Mouse (Mus musculus) liver, embryonic 14.5 days (tissue): Measurements from ENCODE around the gene Tsc1. TPM values are rescaled to one million over a fixed set of nuclear protein-coding genes. Genes with fewer than 3 reads are reported as not detected.
A peak's percentile ranks its signal among the peaks of the same experiment; 100 is the strongest.

Experiments
- ATAC-seq: fragments of 200-750 bp; cut with Nextera tagmentation; 2 replicates; pipeline ENCODE4 v1.8.0; 2017; ENCODE audit warnings: moderate number of reproducible peaks, mild to moderate bottlenecking, moderate library complexity; ENCODE audit not compliant: insufficient read depth
- DNase-seq, 3 experiments: peaks; one replicate each; pipeline ENCODE4 v3.0.0-alpha.2; 2012 to 2013; ENCODE audit warnings: low read depth in 3 of 3, low spot score in 3 of 3
- H3K27ac ChIP-seq: fragments of 300-500 bp; sonication (generic); 2 replicates; pipeline ENCODE4 v1.5.1; 2014; ENCODE audit warnings: moderate library complexity, mild to moderate bottlenecking, control low read depth, inconsistent platforms
- H3K27me3 ChIP-seq: fragments of 300-500 bp; sonication (generic); 2 replicates; pipeline ENCODE4 v1.6.1; 2014; ENCODE audit warnings: mild to moderate bottlenecking, low read length, moderate library complexity; ENCODE audit not compliant: control insufficient read depth, insufficient read depth
- H3K36me3 ChIP-seq: fragments of 300-500 bp; sonication (generic); replicated peaks from 2 replicates; pipeline ENCODE4 v1.6.1; 2014; ENCODE audit warnings: low read depth; ENCODE audit not compliant: control insufficient read depth, insufficient read depth
- H3K4me1 ChIP-seq, 2 experiments: fragments of 200-500 bp in 1 of 2; fragments of 300-500 bp in 1 of 2; sonication (generic) in 1 of 2; replicated peaks; 2 replicates each; pipeline ENCODE4 v1.6.1; 2012 to 2014; ENCODE audit warnings: antibody characterized with exemption in 1 of 2, inconsistent platforms in 1 of 2, low read length in 1 of 2; ENCODE audit not compliant: control insufficient read depth in 2 of 2, insufficient read depth in 2 of 2
- H3K4me2 ChIP-seq: fragments of 300-500 bp; sonication (generic); 2 replicates; pipeline ENCODE4 v1.6.1; 2014; ENCODE audit warnings: low read depth, mild to moderate bottlenecking, control low read depth, moderate library complexity
- H3K4me3 ChIP-seq, 2 experiments: fragments of 200-500 bp in 1 of 2; fragments of 300-500 bp in 1 of 2; sonication (generic) in 1 of 2; 2 replicates each; pipeline ENCODE4 v1.5.1; 2012 to 2014; ENCODE audit warnings: low read depth in 2 of 2, low read length in 2 of 2, mild to moderate bottlenecking in 2 of 2, control low read depth in 1 of 2, inconsistent platforms in 1 of 2, moderate library complexity in 1 of 2; ENCODE audit not compliant: insufficient read depth in 1 of 2
- H3K9ac ChIP-seq: fragments of 300-500 bp; sonication (generic); replicated peaks from 2 replicates; pipeline ENCODE4 v1.6.1; 2014; ENCODE audit warnings: mild to moderate bottlenecking, control low read depth, moderate library complexity
- H3K9me3 ChIP-seq: fragments of 300-500 bp; sonication (generic); 2 replicates; pipeline ENCODE4 v1.6.1; 2016; ENCODE audit warnings: low read length, mixed read lengths; ENCODE audit not compliant: control insufficient read depth
- CTCF ChIP-seq: IDR thresholded peaks from 2 replicates; pipeline ENCODE4 v1.5.1; 2016; ENCODE audit warnings: antibody characterized with exemption, low read depth, control low read depth
- EP300 ChIP-seq: IDR thresholded peaks from 2 replicates; pipeline ENCODE4 v1.6.1; 2016; ENCODE audit warnings: antibody characterized with exemption, low read depth
- WGBS: fragments of 180-500 bp; shearing (Covaris S2); extraction: QIAGEN DNeasy Blood & Tissue Kit; methylation state at CpG from one replicate; pipeline ENCODE4 v1.1.7; 2014; ENCODE audit not compliant: insufficient replicate concordance; 5-methylcytosine and 5-hydroxymethylcytosine counted together
- polyA plus RNA-seq, 2 experiments: library from polyadenylated mRNA; depleted of rRNA in 1 of 2; stranded (reverse) in 1 of 2; unstranded in 1 of 2; fragments of >200 nt; fragmentation: Nextera tagmentation in 1 of 2; extraction: Ambion mirVana in 1 of 2; gene quantifications; 2 replicates each; pipeline versions ENCODE4 v1.2.1 to v1.2.3; 2012 to 2014

The Tsc1 gene
- polyA plus RNA-seq, 2 experiments = 5.3 to 5.4 TPM

GRCm38 (mm10) chr2:28641435-28641941, 460 bp downstream of the Tsc1 start:
- Histone ChIP-seq H3K36me3 (no peaks in the 10 kb centered on the region), H3K27ac (peak overlapping the region; percentile 71), H3K9me3 (no peaks in the 10 kb centered on the region), H3K4me1 (peaks cover 19 to 31% of the 10 kb centered on the region in 2 experiments), H3K4me3 (peak overlapping the region; percentile 95 to 99), H3K9ac (peak overlapping the region; percentile 94), H3K27me3 (no peaks in the 10 kb centered on the region), H3K4me2 (peak overlapping the region; percentile 83)
- DNase-seq = no peak
- TF ChIP-seq CTCF = no peak
- under 1% methylated on average over 41 of the region's 43 CpGs for WGBS
- peak; percentile 40 for ATAC-seq

GRCm38 (mm10) chr2:28643081-28643480, 2.1 kb downstream of the Tsc1 start:
- 80% methylated on average over 3 of the region's 3 CpGs for WGBS
- peaks cover 19 to 32% of the 10 kb centered on the region in 2 experiments for H3K4me1 ChIP-seq
- no peak overlapping the region for H3K27ac ChIP-seq
- DNase-seq = no peak
- no peaks in the 10 kb centered on the region for H3K27me3 ChIP-seq
- H3K9me3 ChIP-seq = no peaks in the 10 kb centered on the region
- H3K4me3 ChIP-seq = no peak overlapping the region
- H3K9ac ChIP-seq = no peak overlapping the region
- no peak for ATAC-seq
- H3K4me2 ChIP-seq = no peak overlapping the region
- TF ChIP-seq EP300 (no peak), CTCF (no peak)
- H3K36me3 ChIP-seq = no peaks in the 10 kb centered on the region

GRCm38 (mm10) chr2:28650526-28650925, 9.5 kb downstream of the Tsc1 start:
- ATAC-seq = no peak
- no peaks in the 10 kb centered on the region for H3K27me3 ChIP-seq
- H3K9ac ChIP-seq = no peak overlapping the region
- no peak overlapping the region for H3K4me3 ChIP-seq
- no peaks in the 10 kb centered on the region for H3K9me3 ChIP-seq
- no peak overlapping the region for H3K4me2 ChIP-seq
- H3K4me1 ChIP-seq = peaks cover 0 to 6% of the 10 kb centered on the region in 2 experiments; a peak in 2 of 4 replicates
- DNase-seq = no peak
- TF ChIP-seq CTCF = no peak
- TF ChIP-seq EP300 = no peak
- H3K36me3 ChIP-seq = no peaks in the 10 kb centered on the region
- no peak overlapping the region for H3K27ac ChIP-seq

GRCm38 (mm10) chr2:28653351-28653750, 12.3 kb downstream of the Tsc1 start:
- ATAC-seq (no peak), DNase-seq (no peak)
- Histone ChIP-seq H3K36me3 (no peaks in the 10 kb centered on the region; the same call in 1 of the 2 replicates), H3K4me3 (no peak overlapping the region), H3K9me3 (no peaks in the 10 kb centered on the region), H3K4me1 (no peaks in the 10 kb centered on the region), H3K27me3 (no peaks in the 10 kb centered on the region), H3K27ac (no peak overlapping the region), H3K4me2 (no peak overlapping the region), H3K9ac (no peak overlapping the region)
- no peak for TF ChIP-seq CTCF
- no peak for TF ChIP-seq EP300
- 80% methylated on average over 7 of the region's 7 CpGs for WGBS

- Histone ChIP-seq H3K4me3 (no peak overlapping the region), H3K27ac (no peak overlapping the region), H3K36me3 (peaks cover 9% of the 10 kb centered on the region), H3K4me1 (no peaks in the 10 kb centered on the region), H3K27me3 (no peaks in the 10 kb centered on the region), H3K9me3 (no peaks in the 10 kb centered on the region), H3K4me2 (no peak overlapping the region), H3K9ac (no peak overlapping the region)
- DNase-seq = no peak
- WGBS = 38% methylated on average over 2 of the region's 2 CpGs
- peak; percentile 80 for TF ChIP-seq CTCF
- no peak for TF ChIP-seq EP300
- no peak for ATAC-seq
Observed at GRCm38 (mm10) chr2:28654295-28654694, 13.3 kb downstream of the Tsc1 start.
